Mouse (Mus musculus) adrenal gland, postnatal 25 days (tissue): Measurements from ENCODE around the gene Adtrp. TPM values are rescaled to one million over a fixed set of nuclear protein-coding genes. Genes with fewer than 3 reads are reported as not detected.

Experiments used
- DNase-seq: peaks from one replicate; pipeline ENCODE4 v3.0.0; 2021; ENCODE audit warnings: mixed read lengths
- total RNA-seq: library from RNA; stranded (reverse); gene quantifications from 2 replicates; pipeline ENCODE4 v1.2.3, GENCODE M21; 2021

Adtrp gene
- total RNA-seq, 1 experiment from 2014 or later = 20.6 TPM

- DNase-seq = no peak
These were observed 19.2 kb downstream of the Adtrp start for GRCm38 (mm10) chr13:41828296-41828754.

- DNase-seq = no peak
These were observed 19.9 kb downstream of the Adtrp start for GRCm38 (mm10) chr13:41827581-41827980.

DNA sequence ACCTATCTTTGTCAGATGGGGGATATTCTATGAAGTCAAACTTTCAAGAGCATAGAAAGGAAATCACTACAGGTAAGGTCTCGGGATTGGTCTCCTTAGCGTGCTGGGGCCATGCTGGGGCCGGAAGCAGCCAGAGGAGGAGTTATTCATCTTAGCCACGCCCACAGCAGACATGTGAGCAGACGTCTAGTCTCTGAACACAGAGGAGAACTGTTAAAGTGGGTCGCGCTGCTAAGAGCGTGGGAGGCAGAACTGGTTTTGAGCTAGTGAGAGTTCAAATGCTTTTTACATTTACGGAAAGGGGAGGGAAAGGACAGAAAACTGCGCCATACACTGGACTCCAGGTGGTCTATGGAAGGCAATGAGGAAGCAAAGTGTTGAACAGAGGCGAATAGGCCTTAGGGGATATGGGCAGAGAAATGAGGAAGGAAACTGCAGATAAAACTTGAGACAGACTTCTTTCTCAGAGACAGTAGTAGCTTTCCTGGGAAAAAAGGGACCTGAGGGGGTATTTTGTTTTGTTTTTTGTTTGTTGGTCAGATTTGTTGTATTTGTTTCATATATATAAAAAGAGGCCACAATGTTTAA, 22.0 kb downstream of the Adtrp start:
- DNase-seq = no peak

- DNase-seq = no peak
These were observed 24.4 kb downstream of the Adtrp start for GRCm38 (mm10) chr13:41823077-41823476.

- no peak for DNase-seq
These were observed 24.9 kb downstream of the Adtrp start for GRCm38 (mm10) chr13:41822617-41823016.

- no peak for DNase-seq
These were observed 25.4 kb downstream of the Adtrp start for GRCm38 (mm10) chr13:41822091-41822490.

GRCm38 (mm10) chr13:41820947-41821346, 26.5 kb downstream of the Adtrp start:
- no peak for DNase-seq

- no peak for DNase-seq
These were observed 27.6 kb downstream of the Adtrp start for GRCm38 (mm10) chr13:41819918-41820317.

DNA sequence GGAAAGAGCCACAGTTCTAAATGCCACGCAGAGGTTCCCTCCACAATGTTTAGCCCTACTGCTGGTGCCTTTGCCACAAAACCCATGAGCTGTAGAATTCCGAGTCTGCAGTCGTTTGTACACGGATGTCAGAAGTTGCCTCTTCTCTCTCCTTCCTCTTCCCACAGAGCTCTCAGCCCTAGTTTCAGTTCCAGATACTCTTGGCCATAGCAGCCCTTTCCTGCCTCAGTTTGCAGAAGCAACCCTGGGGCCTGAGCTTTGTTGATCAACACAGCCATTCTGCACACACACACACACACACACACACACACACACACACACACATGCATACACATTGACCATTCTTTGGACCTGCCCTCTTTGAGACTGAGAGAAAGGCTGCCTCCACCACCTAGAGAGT, 28.0 kb downstream of the Adtrp start:
- no peak for DNase-seq

DNA sequence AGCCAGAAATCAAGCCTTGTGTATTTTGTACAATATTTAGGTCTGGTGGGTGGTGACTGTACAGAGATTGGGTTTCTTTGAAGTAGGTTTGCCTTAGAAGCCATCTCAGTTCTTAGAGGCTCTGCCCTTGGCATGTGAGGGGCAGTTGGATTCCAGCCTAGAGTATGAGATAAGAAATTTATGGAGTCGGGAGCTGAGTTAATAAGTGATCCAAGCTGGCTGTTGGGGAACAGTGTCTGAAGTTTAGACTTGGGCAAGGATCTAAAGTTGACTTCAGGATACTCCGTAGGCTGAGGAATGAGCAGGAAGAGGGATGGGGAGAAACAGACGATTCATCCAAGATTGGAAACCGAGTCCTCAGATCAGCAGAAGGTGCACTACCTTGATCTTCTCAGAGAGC, 29.9 kb downstream of the Adtrp start:
- DNase-seq = no peak

GRCm38 (mm10) chr13:41816643-41817042, 30.8 kb downstream of the Adtrp start:
- no peak for DNase-seq

DNA sequence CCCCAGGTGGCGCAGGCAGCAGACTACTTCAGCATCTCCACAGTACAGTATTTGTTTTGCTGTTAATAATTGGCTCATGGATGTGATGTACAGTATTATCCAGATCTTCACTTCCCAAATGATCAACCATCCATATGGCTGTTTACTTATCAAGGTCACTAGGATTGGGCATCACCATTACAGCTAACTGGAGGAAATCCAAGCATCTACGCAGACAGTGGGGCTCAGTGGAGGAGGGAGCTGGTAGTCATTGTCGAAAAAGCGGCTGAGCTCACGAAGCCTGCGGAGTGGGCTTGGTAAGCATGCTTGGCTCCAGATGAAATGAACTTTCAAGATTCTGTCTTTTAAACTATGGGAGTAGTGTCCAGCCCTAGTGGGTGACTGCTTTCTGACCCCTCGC, 36.7 kb downstream of the Adtrp start:
- DNase-seq = no peak

- no peak for DNase-seq
These were observed 39.7 kb downstream of the Adtrp start for GRCm38 (mm10) chr13:41807815-41808214.

- no peak for DNase-seq
These were observed 40.2 kb downstream of the Adtrp start for GRCm38 (mm10) chr13:41807300-41807699.

DNA sequence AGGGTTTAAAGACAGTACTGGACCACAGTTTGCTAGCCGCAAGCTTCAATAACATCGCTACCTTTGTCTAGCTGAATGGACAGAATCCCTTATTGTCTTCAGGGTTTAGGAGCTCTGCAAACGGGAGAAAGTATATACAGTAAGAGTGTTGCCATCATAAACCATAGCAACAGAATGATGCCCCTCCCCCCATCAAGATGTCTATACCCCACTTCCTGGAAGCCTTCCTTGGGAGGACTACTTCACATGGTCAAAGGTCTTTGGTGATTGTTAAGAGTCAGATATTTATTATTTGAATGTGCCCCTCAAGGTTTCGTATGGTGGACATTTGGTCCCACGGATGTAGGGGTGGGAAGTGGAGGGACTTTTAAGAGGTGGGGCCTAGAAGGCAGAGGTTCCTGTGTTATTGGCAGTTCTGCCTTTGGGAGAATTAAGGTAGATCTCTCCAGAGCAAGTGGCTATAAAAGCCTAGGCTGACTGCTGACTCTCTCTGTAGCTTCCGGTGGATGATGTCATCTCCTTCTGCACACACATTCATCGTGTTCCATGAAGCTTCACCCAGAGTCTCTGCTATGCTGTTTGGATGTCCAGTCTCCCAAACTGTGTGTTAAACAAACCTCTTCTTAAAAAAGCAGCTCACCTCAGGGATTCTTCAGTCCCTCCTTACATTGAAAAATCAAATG, 42.2 kb downstream of the Adtrp start:
- no peak for DNase-seq

GRCm38 (mm10) chr13:41803656-41804265, 43.7 kb downstream of the Adtrp start:
- no peak for DNase-seq

DNA sequence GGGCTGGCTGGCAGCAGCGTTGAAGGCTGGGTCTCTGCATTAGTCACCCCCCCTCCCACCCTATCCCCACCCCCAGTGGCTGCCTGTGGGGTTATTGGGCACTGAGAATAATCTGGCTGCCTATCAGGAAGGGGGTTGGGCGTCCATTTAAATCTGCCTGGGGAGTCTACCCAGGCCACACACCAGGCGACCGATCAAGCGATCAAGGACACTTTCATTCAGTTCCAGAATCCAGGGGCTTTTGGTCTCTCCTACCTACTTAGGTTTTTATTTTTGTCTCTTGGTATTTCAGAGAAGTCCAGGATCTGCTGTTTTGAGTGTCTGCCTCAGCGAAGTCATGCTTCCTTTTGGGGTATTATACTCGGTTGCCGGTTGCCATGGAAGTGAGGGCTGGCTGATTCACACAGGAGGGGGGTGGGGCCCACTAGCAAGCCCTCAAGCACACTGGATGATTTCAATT, 46.3 kb downstream of the Adtrp start:
- peak; percentile 57 for DNase-seq

- no peak for DNase-seq
These were observed 54.6 kb downstream of the Adtrp start for GRCm38 (mm10) chr13:41792849-41793248.

GRCm38 (mm10) chr13:41787863-41788536, 59.5 kb downstream of the Adtrp start:
- DNase-seq = no peak

- DNase-seq = no peak
These were observed 60.8 kb downstream of the Adtrp start for GRCm38 (mm10) chr13:41786640-41787039.

DNA sequence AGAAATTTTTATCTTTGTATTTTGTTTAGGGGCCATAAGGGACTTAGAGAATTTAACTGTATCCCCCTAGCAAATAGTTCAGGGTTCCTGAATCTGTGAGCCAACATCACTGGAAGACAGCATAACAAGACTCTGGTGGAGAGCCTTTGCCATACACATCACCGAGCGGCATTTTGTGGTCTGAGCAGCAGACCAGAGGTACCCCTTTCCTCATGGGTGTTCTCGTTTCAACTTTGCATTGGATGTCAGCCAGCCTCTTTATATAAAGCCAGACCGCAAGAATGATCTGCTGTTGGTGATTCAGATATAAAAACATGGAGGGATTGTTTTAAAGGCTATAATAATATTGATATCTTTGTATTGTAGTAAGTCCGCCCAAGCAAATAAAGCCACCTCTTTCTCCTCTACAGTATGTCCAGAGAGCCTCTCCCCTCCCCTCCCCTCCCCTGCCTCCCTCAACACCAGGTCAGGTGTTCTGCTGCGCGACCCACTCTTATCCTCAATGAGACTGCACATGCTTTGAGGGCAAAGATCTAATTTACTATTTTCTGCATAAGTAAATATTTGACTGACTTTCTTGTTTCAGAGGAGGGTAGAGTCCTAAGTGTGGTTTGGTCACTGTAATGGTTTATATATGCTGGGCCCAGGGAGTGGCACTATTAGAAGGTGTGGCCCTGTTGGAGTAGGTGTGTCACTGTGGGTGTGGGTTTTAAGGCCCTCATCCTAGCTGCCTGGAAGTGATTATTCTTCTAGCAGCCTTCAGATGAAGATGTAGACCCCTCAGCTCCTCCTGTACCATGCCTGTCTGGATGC, 62.4 kb downstream of the Adtrp start:
- DNase-seq = no peak

- no peak for DNase-seq
These were observed 67.2 kb downstream of the Adtrp start for GRCm38 (mm10) chr13:41780296-41780695.
